Mouse (Mus musculus): ENCODE data around the gene Pbrm1. TPM values are rescaled to one million over a fixed set of nuclear protein-coding genes. Genes with fewer than 3 reads are reported as not detected.

The Pbrm1 gene
- polyA plus RNA-seq, 1 experiment from 2014 or later, result 142 TPM

- Histone ChIP-seq H3K9me3 (no peaks in the 10 kb centered on the region), H3K4me3 (no peak overlapping the region), H3K9ac (no peak overlapping the region), H3K27ac (replicated peaks) (no peak overlapping the region), H3K36me3 (peaks cover 77% of the 10 kb centered on the region), H3K4me1 (replicated peaks) (peaks cover 27% of the 10 kb centered on the region), H3K27me3 (no peaks in the 10 kb centered on the region), H3K4me2 (no peak overlapping the region)
- 82% methylated on average over 10 of the region's 10 CpGs for WGBS
- no peak for ATAC-seq (ENCODE audit: low read depth)
Measured at GRCm38 (mm10) chr14:31137281-31137595, 118.3 kb downstream of the Pbrm1 start.

- Histone ChIP-seq H3K4me3 (no peak overlapping the region), H3K4me2 (no peak overlapping the region), H3K36me3 (peaks cover 81% of the 10 kb centered on the region), H3K9me3 (no peaks in the 10 kb centered on the region), H3K27me3 (no peaks in the 10 kb centered on the region), H3K27ac (replicated peaks) (no peak overlapping the region), H3K4me1 (replicated peaks) (peaks cover 21% of the 10 kb centered on the region), H3K9ac (no peak overlapping the region)
- WGBS, result 81% methylated on average over 11 of the region's 11 CpGs
- no peak for ATAC-seq (ENCODE audit: low read depth)
Measured at GRCm38 (mm10) chr14:31137791-31138190, 118.9 kb downstream of the Pbrm1 start.

GRCm38 (mm10) chr14:31138219-31138896 is 119.4 kb downstream of the Pbrm1 start:
- Histone ChIP-seq H3K4me2 (no peak overlapping the region), H3K9ac (no peak overlapping the region), H3K4me3 (no peak overlapping the region), H3K27ac (replicated peaks) (no peak overlapping the region), H3K27me3 (no peaks in the 10 kb centered on the region), H3K36me3 (peaks cover 81% of the 10 kb centered on the region), H3K4me1 (replicated peaks) (peaks cover 16% of the 10 kb centered on the region), H3K9me3 (no peaks in the 10 kb centered on the region)
- ATAC-seq (ENCODE audit: low read depth), result no peak
- WGBS, result 80% methylated on average over 28 of the region's 35 CpGs

- no peak overlapping the region for H3K4me3 ChIP-seq
- H3K36me3 ChIP-seq, result peaks cover 81% of the 10 kb centered on the region
- H3K27ac ChIP-seq (replicated peaks), result no peak overlapping the region
- peaks cover 10% of the 10 kb centered on the region for H3K4me1 ChIP-seq (replicated peaks)
- no peak overlapping the region for H3K4me2 ChIP-seq
- no peak overlapping the region for H3K9ac ChIP-seq
- H3K9me3 ChIP-seq, result no peaks in the 10 kb centered on the region
- WGBS, result 94% methylated on average over 9 of the region's 9 CpGs
- H3K27me3 ChIP-seq, result no peaks in the 10 kb centered on the region
- no peak for ATAC-seq (ENCODE audit: low read depth)
Measured at GRCm38 (mm10) chr14:31138897-31139429, 120.0 kb downstream of the Pbrm1 start.

- Histone ChIP-seq H3K4me3 (no peak overlapping the region), H3K4me1 (replicated peaks) (peaks cover 3% of the 10 kb centered on the region; the same call in 1 of the 2 replicates), H3K4me2 (no peak overlapping the region), H3K9me3 (no peaks in the 10 kb centered on the region), H3K9ac (no peak overlapping the region), H3K27ac (replicated peaks) (no peak overlapping the region), H3K36me3 (peaks cover 79% of the 10 kb centered on the region), H3K27me3 (no peaks in the 10 kb centered on the region)
- WGBS, result 93% methylated on average over 12 of the region's 12 CpGs
- no peak for ATAC-seq (ENCODE audit: low read depth)
Measured at GRCm38 (mm10) chr14:31139666-31140065, 120.7 kb downstream of the Pbrm1 start.

- Histone ChIP-seq H3K36me3 (peaks cover 74% of the 10 kb centered on the region), H3K27me3 (no peaks in the 10 kb centered on the region), H3K9ac (no peak overlapping the region), H3K9me3 (no peaks in the 10 kb centered on the region), H3K4me2 (no peak overlapping the region), H3K27ac (replicated peaks) (no peak overlapping the region), H3K4me1 (replicated peaks) (no peaks in the 10 kb centered on the region), H3K4me3 (no peak overlapping the region)
- 93% methylated on average over 15 of the region's 15 CpGs for WGBS
- ATAC-seq (ENCODE audit: low read depth), result no peak
Measured at GRCm38 (mm10) chr14:31140141-31140540, 121.2 kb downstream of the Pbrm1 start.

GRCm38 (mm10) chr14:31141011-31141410 is 122.1 kb downstream of the Pbrm1 start:
- H3K27ac ChIP-seq (replicated peaks), result no peak overlapping the region
- no peaks in the 10 kb centered on the region for H3K9me3 ChIP-seq
- WGBS, result 96% methylated on average over 14 of the region's 14 CpGs
- no peaks in the 10 kb centered on the region for H3K27me3 ChIP-seq
- ATAC-seq (ENCODE audit: low read depth), result no peak
- H3K4me2 ChIP-seq, result no peak overlapping the region
- no peak overlapping the region for H3K4me3 ChIP-seq
- no peaks in the 10 kb centered on the region for H3K4me1 ChIP-seq (replicated peaks)
- H3K9ac ChIP-seq, result no peak overlapping the region
- peaks cover 66% of the 10 kb centered on the region for H3K36me3 ChIP-seq

GRCm38 (mm10) chr14:31145694-31146093 is 126.8 kb downstream of the Pbrm1 start:
- no peak for ATAC-seq (ENCODE audit: low read depth)
- WGBS, result 89% methylated on average over 11 of the region's 11 CpGs

GRCm38 (mm10) chr14:31160196-31161150 is 141.5 kb downstream of the Pbrm1 start:
- H3K27ac ChIP-seq (replicated peaks), result no peak overlapping the region
- H3K36me3 ChIP-seq, result no peaks in the 10 kb centered on the region
- H3K9me3 ChIP-seq, result no peaks in the 10 kb centered on the region
- H3K4me3 ChIP-seq, result no peak overlapping the region
- ATAC-seq (ENCODE audit: low read depth), result no peak
- no peak overlapping the region for H3K9ac ChIP-seq
- H3K4me1 ChIP-seq (replicated peaks), result 0 out of 2 replicates have a peak, but pooled peaks cover 7% of the 10 kb centered on the region
- H3K27me3 ChIP-seq, result no peaks in the 10 kb centered on the region
- no peak overlapping the region for H3K4me2 ChIP-seq
- WGBS, result 83% methylated on average over 27 of the region's 27 CpGs

More at GRCm38 (mm10) chr14:31145694-31146093, 126.8 kb downstream of the Pbrm1 start:
- no peaks in the 10 kb centered on the region for H3K4me1 ChIP-seq (replicated peaks)
- H3K4me3 ChIP-seq, result no peak overlapping the region
- H3K27me3 ChIP-seq, result no peaks in the 10 kb centered on the region
- no peak overlapping the region for H3K9ac ChIP-seq
- H3K36me3 ChIP-seq, result peaks cover 19% of the 10 kb centered on the region
- H3K9me3 ChIP-seq, result no peaks in the 10 kb centered on the region
- no peak overlapping the region for H3K27ac ChIP-seq (replicated peaks)
- H3K4me2 ChIP-seq, result no peak overlapping the region

- 92% methylated on average over 7 of the region's 7 CpGs for WGBS
Measured at GRCm38 (mm10) chr14:31161191-31161590, 142.3 kb downstream of the Pbrm1 start.

GRCm38 (mm10) chr14:31161638-31162037 is 142.7 kb downstream of the Pbrm1 start:
- no peak overlapping the region for H3K4me2 ChIP-seq
- H3K9me3 ChIP-seq, result no peaks in the 10 kb centered on the region
- ATAC-seq (ENCODE audit: low read depth), result no peak
- H3K36me3 ChIP-seq, result no peaks in the 10 kb centered on the region
- H3K4me3 ChIP-seq, result no peak overlapping the region
- H3K4me1 ChIP-seq (replicated peaks), result peaks cover 17% of the 10 kb centered on the region; the same call in 1 of the 2 replicates
- H3K27me3 ChIP-seq, result no peaks in the 10 kb centered on the region
- WGBS, result 69% methylated on average over 10 of the region's 10 CpGs
- no peak overlapping the region for H3K27ac ChIP-seq (replicated peaks)
- no peak overlapping the region for H3K9ac ChIP-seq

More at GRCm38 (mm10) chr14:31161191-31161590, 142.3 kb downstream of the Pbrm1 start:
- no peak overlapping the region for H3K4me3 ChIP-seq
- no peaks in the 10 kb centered on the region for H3K36me3 ChIP-seq
- no peaks in the 10 kb centered on the region for H3K27me3 ChIP-seq
- no peak overlapping the region for H3K9ac ChIP-seq
- ATAC-seq (ENCODE audit: low read depth), result no peak
- no peak overlapping the region for H3K27ac ChIP-seq (replicated peaks)
- H3K4me2 ChIP-seq, result no peak overlapping the region
- 0 out of 2 replicates have a peak, but pooled peaks cover 12% of the 10 kb centered on the region for H3K4me1 ChIP-seq (replicated peaks)
- no peaks in the 10 kb centered on the region for H3K9me3 ChIP-seq

- Histone ChIP-seq H3K9ac (no peak overlapping the region), H3K9me3 (no peaks in the 10 kb centered on the region), H3K4me2 (no peak overlapping the region), H3K4me3 (no peak overlapping the region), H3K4me1 (replicated peaks) (peaks cover 37% of the 10 kb centered on the region; the same call in 1 of the 2 replicates), H3K36me3 (no peaks in the 10 kb centered on the region), H3K27ac (replicated peaks) (no peak overlapping the region), H3K27me3 (no peaks in the 10 kb centered on the region)
- ATAC-seq (ENCODE audit: low read depth), result no peak
- 85% methylated on average over 8 of the region's 8 CpGs for WGBS
Measured at GRCm38 (mm10) chr14:31164067-31164466, 145.1 kb downstream of the Pbrm1 start.
